Mouse (Mus musculus): Measurements from ENCODE around the gene Dmrta2.
A peak's percentile ranks its signal among the peaks of the same experiment; 100 is the strongest.

The Dmrta2 gene

GRCm38 (mm10) chr4:109979461-109980320 lies 1.8 kb downstream of the Dmrta2 start:
- DNase-seq (ENCODE audit: inconsistent ontology term) = no peak

GRCm38 (mm10) chr4:109980321-109981082 lies 2.6 kb downstream of the Dmrta2 start:
- DNase-seq (ENCODE audit: inconsistent ontology term) = no peak

GRCm38 (mm10) chr4:109981083-109981870 lies 3.4 kb downstream of the Dmrta2 start:
- DNase-seq (ENCODE audit: inconsistent ontology term) = no peak

GRCm38 (mm10) chr4:109981871-109982680 lies 4.2 kb downstream of the Dmrta2 start:
- DNase-seq (ENCODE audit: inconsistent ontology term) = no peak

GRCm38 (mm10) chr4:109982681-109983265 lies 4.9 kb downstream of the Dmrta2 start:
- DNase-seq (ENCODE audit: inconsistent ontology term) = no peak

- DNase-seq (ENCODE audit: inconsistent ontology term) = no peak
Measured at GRCm38 (mm10) chr4:109983281-109984001, 5.6 kb downstream of the Dmrta2 start.

- DNase-seq (ENCODE audit: inconsistent ontology term) = no peak
Measured at GRCm38 (mm10) chr4:109984011-109984411, 6.2 kb downstream of the Dmrta2 start.

GRCm38 (mm10) chr4:109984496-109985423 lies 6.9 kb downstream of the Dmrta2 start:
- DNase-seq (ENCODE audit: inconsistent ontology term) = no peak

GRCm38 (mm10) chr4:109985424-109986172 lies 7.7 kb downstream of the Dmrta2 start:
- DNase-seq (ENCODE audit: inconsistent ontology term) = no peak

GRCm38 (mm10) chr4:109986301-109986700 lies 8.4 kb downstream of the Dmrta2 start:
- DNase-seq (ENCODE audit: inconsistent ontology term) = no peak

GRCm38 (mm10) chr4:109986748-109987355 lies 9.0 kb downstream of the Dmrta2 start:
- DNase-seq (ENCODE audit: inconsistent ontology term) = no peak

- no peak for DNase-seq (ENCODE audit: inconsistent ontology term)
Measured at GRCm38 (mm10) chr4:109987560-109988362, 9.9 kb downstream of the Dmrta2 start.

GRCm38 (mm10) chr4:109988411-109988810 lies 10.6 kb downstream of the Dmrta2 start:
- no peak for DNase-seq (ENCODE audit: inconsistent ontology term)

GRCm38 (mm10) chr4:109989213-109989612 lies 11.4 kb downstream of the Dmrta2 start:
- no peak for DNase-seq (ENCODE audit: inconsistent ontology term)

- DNase-seq (ENCODE audit: inconsistent ontology term) = no peak
Measured at GRCm38 (mm10) chr4:110006044-110006443, 28.2 kb downstream of the Dmrta2 start.

GRCm38 (mm10) chr4:110019145-110019544 lies 41.3 kb downstream of the Dmrta2 start:
- no peak for DNase-seq (ENCODE audit: inconsistent ontology term)

- DNase-seq (ENCODE audit: inconsistent ontology term) = peak; percentile 50
Measured at GRCm38 (mm10) chr4:110020255-110020654, 42.4 kb downstream of the Dmrta2 start.

Data from Muller cell, postnatal 12 days (primary cell).